ENCODE assay signal across 8 mouse cellular contexts in the genomic region with DNA sequence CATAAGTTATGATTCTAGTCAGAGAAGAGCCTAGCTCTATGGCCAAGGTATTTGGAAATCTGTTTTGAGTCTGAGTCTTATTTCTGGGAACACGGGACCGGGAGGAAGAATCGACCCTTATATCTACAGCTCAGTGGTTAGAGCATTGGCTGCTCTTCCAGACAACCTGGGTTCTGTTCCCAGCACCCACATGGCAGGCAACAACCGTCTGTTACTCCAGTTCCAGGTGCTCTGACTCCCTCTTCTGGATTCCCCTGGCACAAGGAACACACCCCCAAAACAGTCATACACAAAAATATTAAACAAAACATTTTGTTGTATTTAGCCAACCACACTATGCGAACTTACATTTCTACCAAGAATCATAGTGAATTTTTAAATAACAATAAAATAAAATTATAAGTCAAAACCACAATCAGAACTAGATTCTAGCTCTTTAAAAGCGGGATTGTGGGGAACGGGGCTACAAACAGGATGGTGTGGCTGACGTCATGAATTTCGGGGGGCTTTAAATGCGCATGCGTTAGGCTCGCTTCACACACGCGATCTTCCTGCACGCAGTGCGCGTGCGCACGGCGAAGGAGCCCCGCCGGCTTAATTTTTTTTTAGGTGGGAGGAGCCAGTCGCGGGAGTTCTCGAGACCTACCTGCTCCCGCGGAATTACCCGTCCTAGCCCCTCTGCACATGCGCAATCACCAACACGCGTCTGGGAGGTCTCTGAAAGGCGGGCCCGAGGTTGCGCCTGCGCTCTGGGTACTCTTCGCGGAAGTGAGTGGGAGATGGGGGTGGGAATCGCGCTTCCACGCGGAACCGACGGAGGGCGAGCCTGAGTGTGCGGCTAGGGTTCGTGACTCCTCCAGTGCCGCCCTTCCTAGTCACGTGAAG. TPM values are rescaled to one million over a fixed set of nuclear protein-coding genes. Genes with fewer than 3 reads are reported as not detected.
DNase-seq lines count a peak whose midpoint lies in the region; ATAC-seq and TF ChIP-seq lines count a peak whose summit lies in the region.

No protein-coding gene starts in this region.

- peak; percentile 94 for TF ChIP-seq POLR2A in heart, adult 2 months (IDR thresholded peaks at IDR 0.05; ENCODE audit: insufficient read depth, low read depth, low read length)

- DNase-seq in 3T3-L1 (ENCODE audit: low read depth, low spot score): peak; percentile 100
- peak; percentile 95 to 99 for DNase-seq in adrenal gland, postnatal 4 days (ENCODE audit: low spot score in 2 of 2)
- peak; percentile 100 for DNase-seq in embryonic facial prominence, embryonic 14.5 days (ENCODE audit: low spot score)
- DNase-seq in heart, adult 2 months: peak; percentile 96 to 100
- peak; percentile 98 to 100 for DNase-seq in kidney, adult 8-10 months
- peak; percentile 90 to 98 for DNase-seq in spleen, postnatal 10 days (ENCODE audit: low spot score in 2 of 2)

- 0 out of 2 replicates have a peak, but pooled peaks cover 3% of the 10 kb centered on the region for H3K9me3 ChIP-seq in embryonic facial prominence, embryonic 14.5 days (ENCODE audit: control insufficient read depth, low read length)
- no peaks in the 10 kb centered on the region for H3K9me3 ChIP-seq in limb, embryonic 13.5 days
- H3K9me3 ChIP-seq in midbrain, embryonic 16.5 days (replicated peaks; ENCODE audit: control insufficient read depth, low read length, poor library complexity, severe bottlenecking): no peaks in the 10 kb centered on the region

- H3K9ac ChIP-seq in embryonic facial prominence, embryonic 14.5 days (ENCODE audit: low read depth, low read length): peak overlapping the region; percentile 62
- no peak overlapping the region; the same call in 1 of the 2 replicates for H3K9ac ChIP-seq in heart, adult 2 months (ENCODE audit: low read depth, low read length)
- H3K9ac ChIP-seq in limb, embryonic 13.5 days: peak overlapping the region; percentile 40
- H3K9ac ChIP-seq in midbrain, embryonic 16.5 days (ENCODE audit: low read depth, low read length): peak overlapping the region; percentile 58; the same call in 1 of the 2 replicates

- peak; percentile 65 for TF ChIP-seq CTCF in heart, adult 2 months (IDR thresholded peaks at IDR 0.05)

- H3K4me3 ChIP-seq in embryonic facial prominence, embryonic 14.5 days (ENCODE audit: low read depth, low read length): peak overlapping the region; percentile 43
- H3K4me3 ChIP-seq in heart, adult 2 months: peak overlapping the region; percentile 60
- H3K4me3 ChIP-seq in limb, embryonic 13.5 days: peak overlapping the region; percentile 40
- peak overlapping the region; percentile 41 for H3K4me3 ChIP-seq in midbrain, embryonic 16.5 days (ENCODE audit: low read depth, low read length)

- H3K27me3 ChIP-seq in embryonic facial prominence, embryonic 14.5 days (replicated peaks; ENCODE audit: control insufficient read depth, insufficient read depth, low read length): no peaks in the 10 kb centered on the region
- no peaks in the 10 kb centered on the region for H3K27me3 ChIP-seq in heart, adult 2 months (ENCODE audit: control insufficient read depth, insufficient read depth, low read length)
- H3K27me3 ChIP-seq in limb, embryonic 13.5 days: no peaks in the 10 kb centered on the region
- H3K27me3 ChIP-seq in midbrain, embryonic 16.5 days (ENCODE audit: control insufficient read depth, insufficient read depth, low read depth, low read length): no peaks in the 10 kb centered on the region

- peak; percentile 98 for ATAC-seq in embryonic facial prominence, embryonic 14.5 days (ENCODE audit: low read depth)
- ATAC-seq in limb, embryonic 13.5 days (ENCODE audit: low FRiP score, low read depth): peak; percentile 90
- ATAC-seq in midbrain, embryonic 16.5 days: peak; percentile 88

- 8% methylated on average over 47 of the region's 48 CpGs for WGBS in embryonic facial prominence, embryonic 14.5 days
- WGBS in heart, adult 2 months: 7% methylated on average over 48 of the region's 48 CpGs
- 8% methylated on average over 48 of the region's 48 CpGs for WGBS in limb, embryonic 13.5 days
- 8% methylated on average over 48 of the region's 48 CpGs for WGBS in midbrain, embryonic 16.5 days

- peaks cover 6% of the 10 kb centered on the region for H3K4me1 ChIP-seq in embryonic facial prominence, embryonic 14.5 days (ENCODE audit: control insufficient read depth, insufficient read depth, low read length)
- H3K4me1 ChIP-seq in heart, adult 2 months (ENCODE audit: control insufficient read depth, insufficient read depth, low read length): no peaks in the 10 kb centered on the region
- peaks cover 18% of the 10 kb centered on the region for H3K4me1 ChIP-seq in limb, embryonic 13.5 days
- peaks cover 2% of the 10 kb centered on the region; the same call in 1 of the 2 replicates for H3K4me1 ChIP-seq in midbrain, embryonic 16.5 days (ENCODE audit: control insufficient read depth, insufficient read depth, low read length)

- peak overlapping the region; percentile 63; the same call in 1 of the 2 replicates for H3K27ac ChIP-seq in embryonic facial prominence, embryonic 14.5 days (replicated peaks; ENCODE audit: low read depth, low read length)
- peak overlapping the region; percentile 84 for H3K27ac ChIP-seq in heart, adult 2 months
- H3K27ac ChIP-seq in limb, embryonic 13.5 days: peak overlapping the region; percentile 23; the same call in 1 of the 2 replicates
- H3K27ac ChIP-seq in midbrain, embryonic 16.5 days (ENCODE audit: low read length): peak overlapping the region; percentile 66

- no peaks in the 10 kb centered on the region for H3K36me3 ChIP-seq in embryonic facial prominence, embryonic 14.5 days (ENCODE audit: control insufficient read depth, insufficient read depth, low read length)
- no peaks in the 10 kb centered on the region for H3K36me3 ChIP-seq in heart, adult 2 months (ENCODE audit: control insufficient read depth, insufficient read depth, low read length)
- no peaks in the 10 kb centered on the region for H3K36me3 ChIP-seq in limb, embryonic 13.5 days
- no peaks in the 10 kb centered on the region for H3K36me3 ChIP-seq in midbrain, embryonic 16.5 days (ENCODE audit: control insufficient read depth, insufficient read depth, low read length)

- peak; percentile 83 for TF ChIP-seq EP300 in heart, adult 2 months (IDR thresholded peaks at IDR 0.05; ENCODE audit: insufficient read depth, low read depth, low read length)

- intact Hi-C loops in heart, adult 2 months (cut with DNase I): loop anchor here (10.0 kb wide), 1 partner anchor 243 kb away; no protein-coding TSS in a partner anchor

- H3K4me2 ChIP-seq in embryonic facial prominence, embryonic 14.5 days (ENCODE audit: low read depth, low read length): peak overlapping the region; percentile 55
- H3K4me2 ChIP-seq in limb, embryonic 13.5 days (replicated peaks): peak overlapping the region; percentile 57
- peak overlapping the region; percentile 49 for H3K4me2 ChIP-seq in midbrain, embryonic 16.5 days (ENCODE audit: low read length)

- no peaks in the 10 kb centered on the region for H3K79me2 ChIP-seq in heart, adult 2 months (replicated peaks; ENCODE audit: control insufficient read depth, insufficient read depth, low read length)

RNA-seq across cellular contexts. Expression of a gene that starts 10.6 kb away (rescaled TPM):
- 10 to 100 TPM; 11.4 to 12.2 TPM for total RNA-seq in adrenal gland, postnatal 4 days (2021)
- 16.8 and 17.6 TPM in 2 replicates for polyA plus RNA-seq in embryonic facial prominence, embryonic 14.5 days (2014; fragmentation: Nextera tagmentation; extraction: Ambion mirVana)
- 10 to 100 TPM in 1 of 2 experiments, 1 to 10 TPM in 1; 6.6 to 10.4 TPM for total RNA-seq in heart, adult 2 months (2021)
- polyA plus RNA-seq in heart, adult 2 months (2012; rRNA removed): 10.3 and 10.5 TPM in 2 replicates
- polyA plus RNA-seq in limb, embryonic 13.5 days (2015; fragmentation: Nextera tagmentation; extraction: Ambion mirVana): 16.7 and 19.1 TPM in 2 replicates
- polyA plus RNA-seq in midbrain, embryonic 16.5 days (2015; fragmentation: Nextera tagmentation; extraction: Ambion mirVana): 16.9 and 18.7 TPM in 2 replicates

RNA-seq across cellular contexts. Expression of a gene that starts 10.8 kb away (rescaled TPM):
- total RNA-seq in adrenal gland, postnatal 4 days (2021): not detected
- 0.34 and 3.6 TPM in 2 replicates for polyA plus RNA-seq in embryonic facial prominence, embryonic 14.5 days (2014; fragmentation: Nextera tagmentation; extraction: Ambion mirVana)
- not detected for total RNA-seq in heart, adult 2 months (2021)
- polyA plus RNA-seq in heart, adult 2 months (2012; rRNA removed): not detected in 2 replicates
- 0.92 TPM in 1 of 2 replicates, not detected in the other for polyA plus RNA-seq in limb, embryonic 13.5 days (2015; fragmentation: Nextera tagmentation; extraction: Ambion mirVana)
- polyA plus RNA-seq in midbrain, embryonic 16.5 days (2015; fragmentation: Nextera tagmentation; extraction: Ambion mirVana): 0.62 and 1.7 TPM in 2 replicates

RNA-seq across cellular contexts. Expression of a gene that starts 42.7 kb away (rescaled TPM):
- 10 to 100 TPM; 12.6 to 14.1 TPM for total RNA-seq in adrenal gland, postnatal 4 days (2021)
- 19.5 and 20.8 TPM in 2 replicates for polyA plus RNA-seq in embryonic facial prominence, embryonic 14.5 days (2014; fragmentation: Nextera tagmentation; extraction: Ambion mirVana)
- total RNA-seq in heart, adult 2 months (2021): 10 to 100 TPM; 11.7 to 15.8 TPM
- polyA plus RNA-seq in heart, adult 2 months (2012; rRNA removed): 39.0 and 42.8 TPM in 2 replicates
- polyA plus RNA-seq in limb, embryonic 13.5 days (2015; fragmentation: Nextera tagmentation; extraction: Ambion mirVana): 15.3 and 15.5 TPM in 2 replicates
- 9.3 and 10.7 TPM in 2 replicates for polyA plus RNA-seq in midbrain, embryonic 16.5 days (2015; fragmentation: Nextera tagmentation; extraction: Ambion mirVana)

Comparison
In these comparisons a context has a peak if more than half of its experiments do, and no peak if none do; other contexts are left out.
1. Peak in every context shown above with its lines: DNase-seq, ATAC-seq, H3K4me3 ChIP-seq and H3K27ac ChIP-seq.
2. H3K27ac ChIP-seq: peak in every context shown above with its lines; median percentile 84 in heart, adult 2 months; 66 in midbrain, embryonic 16.5 days; 63 in embryonic facial prominence, embryonic 14.5 days; 23 in limb, embryonic 13.5 days.